Mouse (Mus musculus) thymus, postnatal 14 days (tissue): ENCODE data around the gene Olfr923.
"Not testable (repeated sequence)": the region's sequence is repeated elsewhere in the genome, so short reads cannot be mapped to it uniquely, and the experiment has no call there.

Experiments used
- DNase-seq: peaks from one replicate; pipeline ENCODE4 v3.0.0; 2021

Olfr923 gene

DNA sequence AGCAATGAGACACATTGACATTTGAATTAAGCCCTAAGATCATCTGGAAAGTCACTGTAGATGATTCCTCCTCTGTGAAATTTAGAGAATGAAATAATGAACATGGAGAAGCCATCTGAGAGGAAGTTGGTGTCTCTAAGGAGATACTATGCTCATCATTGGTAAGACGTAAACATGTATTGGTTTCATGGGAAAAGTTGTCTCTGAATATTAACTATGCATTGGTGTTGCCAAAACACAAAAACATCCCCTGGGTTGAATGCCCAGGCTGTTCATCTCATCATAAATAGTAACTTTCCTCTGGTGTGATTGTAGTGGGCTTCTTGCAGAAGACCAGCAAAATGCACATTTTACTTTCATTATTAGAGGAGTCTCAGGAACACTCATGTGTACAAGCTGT, at the start of gene Olfr923:
TSS of gene Olfr923 (plus strand) at position 301 of the 400 bp plus-strand sequence.
- DNase-seq = no peak

DNA sequence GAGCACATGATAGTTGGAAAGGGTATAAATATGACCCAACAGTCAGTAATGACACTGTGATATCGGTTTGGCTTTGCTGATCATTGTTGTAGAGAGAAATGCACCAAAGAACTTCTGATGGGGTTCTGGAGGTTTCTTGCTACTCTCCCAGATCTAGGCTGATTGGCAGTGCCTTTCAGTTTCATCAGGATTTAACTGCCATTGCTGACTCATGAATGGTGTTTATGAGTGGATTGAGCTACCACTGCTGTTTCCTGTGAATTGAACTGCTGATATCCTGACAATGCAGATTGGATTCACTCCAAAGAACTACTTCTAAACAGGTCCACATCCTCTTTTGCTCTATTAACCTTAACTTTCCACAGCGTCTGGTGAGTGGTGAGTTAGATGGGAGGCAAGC, 33.7 kb upstream of the Olfr923 start:
- no peak for DNase-seq

GRCm38 (mm10) chr9:38805696-38806095, 20.6 kb upstream of the Olfr923 start:
- no peak for DNase-seq

GRCm38 (mm10) chr9:38814314-38814713, 12.0 kb upstream of the Olfr923 start, which contains the start of gene Olfr922:
Gene Olfr922 (plus strand): TSS chr9:38814614.
- DNase-seq = no peak

- DNase-seq = no peak
These were observed 10.8 kb upstream of the Olfr923 start for GRCm38 (mm10) chr9:38815458-38815986.

GRCm38 (mm10) chr9:38833027-38833426, 6.7 kb downstream of the Olfr923 start:
- no peak for DNase-seq

DNA sequence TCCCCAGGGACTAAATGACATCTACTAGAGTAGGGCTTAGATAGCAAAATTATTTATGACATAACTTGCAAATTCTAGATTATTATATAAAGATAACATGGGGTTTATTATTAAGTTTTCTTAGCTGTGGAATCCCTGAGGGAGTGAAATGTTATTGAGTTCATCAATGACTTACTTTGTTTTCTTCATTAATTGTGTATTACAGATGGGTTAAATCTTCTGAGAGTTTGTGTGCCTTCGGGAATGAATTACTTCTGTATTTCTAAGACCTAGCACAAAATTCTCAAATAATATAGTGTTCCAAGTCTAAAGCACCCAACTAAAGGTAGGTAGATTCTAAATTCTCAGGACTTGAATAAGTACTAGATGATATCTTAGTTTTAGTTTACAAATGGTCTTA, 17.8 kb downstream of the Olfr923 start, which contains the start of gene Olfr924:
TSS of gene Olfr924 (plus strand) at position 301 of the 400 bp plus-strand sequence.
- no peak for DNase-seq

DNA sequence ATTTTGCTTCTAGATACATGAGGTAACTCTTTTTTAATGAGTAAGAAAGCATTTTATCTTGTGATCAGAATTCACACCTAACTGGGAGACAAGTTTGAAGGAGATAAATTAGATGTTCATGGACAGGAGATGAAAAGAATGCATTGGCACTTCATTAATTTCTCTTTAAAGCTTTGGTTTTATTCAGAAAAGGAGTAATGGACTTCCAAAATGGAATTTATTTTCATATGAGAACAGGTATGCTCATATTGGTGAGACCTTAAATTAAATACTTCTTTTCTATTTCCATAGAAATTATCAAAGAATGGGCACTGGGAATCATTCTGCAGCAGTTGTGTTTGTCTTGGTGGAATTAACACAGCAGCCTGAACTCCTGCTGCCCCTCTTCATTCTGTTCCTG, 28.4 kb downstream of the Olfr923 start, which contains the start of gene Olfr26:
TSS of gene Olfr26 (plus strand) at position 301 of the 400 bp plus-strand sequence.
- DNase-seq = no peak

DNA sequence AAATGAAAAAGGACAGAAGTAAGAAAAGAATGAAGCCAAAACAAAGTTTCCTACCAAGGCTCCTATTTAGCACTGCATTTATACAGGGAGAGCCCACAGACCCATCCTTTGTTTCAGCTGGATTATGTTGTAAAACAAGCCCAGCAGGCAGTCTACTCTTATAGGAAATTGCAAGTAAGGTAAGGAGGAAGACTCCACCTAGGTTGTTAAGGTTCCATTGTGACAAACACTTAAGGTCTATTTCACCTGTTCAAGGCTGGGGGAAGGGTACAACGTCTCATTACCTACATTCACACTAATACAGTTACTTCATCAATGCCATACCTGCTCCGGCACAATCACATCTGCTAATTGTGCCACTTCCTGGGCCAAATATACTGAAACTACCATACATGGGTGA, 48.5 kb downstream of the Olfr923 start:
- DNase-seq = not testable (repeated sequence)

GRCm38 (mm10) chr9:38876826-38877225, 50.5 kb downstream of the Olfr923 start, which contains the start of gene Olfr926:
Gene Olfr926 (plus strand): TSS chr9:38877126.
- no peak for DNase-seq
